Mouse (Mus musculus): ENCODE data around the gene Nfkbie. TPM values are rescaled to one million over a fixed set of nuclear protein-coding genes. Genes with fewer than 3 reads are reported as not detected.
A peak's percentile ranks its signal among the peaks of the same experiment; 100 is the strongest.

Nfkbie gene
- polyA plus RNA-seq, 1 experiment: 12.5 TPM

- Histone ChIP-seq H3K4me1 (ENCODE audit: control insufficient read depth, insufficient read depth, low read length) (peaks cover 43% of the 10 kb centered on the region), H3K27me3 (ENCODE audit: control insufficient read depth, insufficient read depth, low read length) (no peaks in the 10 kb centered on the region), H3K27ac (ENCODE audit: insufficient read depth, low read length) (peak overlapping the region; percentile 17; the same call in 1 of the 2 replicates), H3K4me3 (replicated peaks; ENCODE audit: insufficient read depth, low read depth, low read length) (no peak overlapping the region)
- WGBS: 7% methylated on average over 1 of the region's 1 CpGs
- DNase-seq: peak; percentile 46 to 62
- no peak for TF ChIP-seq POLR2A (IDR thresholded peaks at IDR 0.05; ENCODE audit: borderline replicate concordance, insufficient read depth, low read length)
- TF ChIP-seq CTCF (IDR thresholded peaks at IDR 0.05; ENCODE audit: borderline replicate concordance, insufficient read depth, low read depth, low read length): no peak
Measured at GRCm38 (mm10) chr17:45543115-45543514, 12.4 kb upstream of the Nfkbie start.

- 12% methylated on average over 24 of the region's 24 CpGs for WGBS
- Histone ChIP-seq H3K27ac (ENCODE audit: insufficient read depth, low read length) (peak overlapping the region; percentile 18), H3K4me1 (ENCODE audit: control insufficient read depth, insufficient read depth, low read length) (peaks cover 43% of the 10 kb centered on the region), H3K4me3 (replicated peaks; ENCODE audit: insufficient read depth, low read depth, low read length) (no peak overlapping the region), H3K27me3 (ENCODE audit: control insufficient read depth, insufficient read depth, low read length) (no peaks in the 10 kb centered on the region)
- DNase-seq: peak; percentile 65 to 72
- TF ChIP-seq POLR2A (IDR thresholded peaks at IDR 0.05; ENCODE audit: borderline replicate concordance, insufficient read depth, low read length) (no peak), CTCF (IDR thresholded peaks at IDR 0.05; ENCODE audit: borderline replicate concordance, insufficient read depth, low read depth, low read length) (no peak)
Measured at GRCm38 (mm10) chr17:45544001-45544872, 11.3 kb upstream of the Nfkbie start.

DNA sequence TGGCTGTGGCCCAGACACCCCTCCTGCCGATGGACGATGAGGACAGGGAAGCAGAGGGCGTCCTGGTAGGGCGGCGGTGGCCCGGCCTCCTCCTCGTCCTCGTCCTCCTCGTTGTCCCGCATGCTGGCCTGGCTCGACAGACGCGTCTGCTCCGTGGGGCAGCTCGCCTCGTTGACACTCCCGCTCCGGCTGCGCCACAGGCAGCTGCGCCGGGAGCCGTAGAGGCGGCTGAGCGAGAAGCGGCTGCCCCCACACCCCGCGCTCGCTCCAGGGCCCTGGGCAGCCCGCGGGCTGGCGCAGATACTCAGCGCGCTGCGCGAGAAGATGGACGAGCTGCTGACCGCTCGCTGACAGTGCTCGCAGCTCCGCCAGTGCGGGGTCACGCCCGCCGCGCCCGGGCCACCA lies 10.6 kb upstream of the Nfkbie start:
- H3K4me3 ChIP-seq (replicated peaks; ENCODE audit: insufficient read depth, low read depth, low read length): no peak overlapping the region
- DNase-seq: peak in 1 of 2 experiments; percentile 70
- peak overlapping the region; percentile 18 for H3K27ac ChIP-seq (ENCODE audit: insufficient read depth, low read length)
- TF ChIP-seq POLR2A (IDR thresholded peaks at IDR 0.05; ENCODE audit: borderline replicate concordance, insufficient read depth, low read length) (no peak), CTCF (IDR thresholded peaks at IDR 0.05; ENCODE audit: borderline replicate concordance, insufficient read depth, low read depth, low read length) (no peak)
- 8% methylated on average over 46 of the region's 46 CpGs for WGBS
- no peaks in the 10 kb centered on the region for H3K27me3 ChIP-seq (ENCODE audit: control insufficient read depth, insufficient read depth, low read length)
- H3K4me1 ChIP-seq (ENCODE audit: control insufficient read depth, insufficient read depth, low read length): peaks cover 39% of the 10 kb centered on the region

GRCm38 (mm10) chr17:45545278-45545961 lies 10.1 kb upstream of the Nfkbie start:
- DNase-seq: peak; percentile 66 to 83
- TF ChIP-seq POLR2A (IDR thresholded peaks at IDR 0.05; ENCODE audit: borderline replicate concordance, insufficient read depth, low read length) (no peak), CTCF (IDR thresholded peaks at IDR 0.05; ENCODE audit: borderline replicate concordance, insufficient read depth, low read depth, low read length) (no peak)
- Histone ChIP-seq H3K27ac (ENCODE audit: insufficient read depth, low read length) (peak overlapping the region; percentile 18), H3K4me1 (ENCODE audit: control insufficient read depth, insufficient read depth, low read length) (peaks cover 41% of the 10 kb centered on the region), H3K27me3 (ENCODE audit: control insufficient read depth, insufficient read depth, low read length) (no peaks in the 10 kb centered on the region), H3K4me3 (replicated peaks; ENCODE audit: insufficient read depth, low read depth, low read length) (no peak overlapping the region)
- WGBS: 22% methylated on average over 74 of the region's 74 CpGs

DNA sequence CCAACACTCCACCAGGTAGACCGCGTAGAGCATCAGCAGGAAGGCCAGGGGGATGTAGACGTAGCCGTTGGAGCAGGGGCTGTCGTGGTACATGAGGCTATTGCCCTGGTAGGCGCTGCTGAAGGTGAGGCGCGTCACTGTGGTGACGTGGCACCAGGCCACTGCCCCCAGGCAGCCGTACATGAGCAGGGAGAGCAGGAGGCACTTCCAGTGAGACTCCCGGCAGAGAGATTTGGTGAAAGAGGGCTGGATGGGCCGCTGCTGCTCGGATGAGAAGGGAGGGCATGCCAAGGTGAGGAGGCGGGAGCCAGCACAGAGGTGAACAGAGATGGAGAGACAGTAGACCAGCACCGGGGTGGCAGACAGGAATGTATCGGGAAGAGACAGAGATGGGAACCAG lies 8.6 kb upstream of the Nfkbie start:
- TF ChIP-seq CTCF (IDR thresholded peaks at IDR 0.05; ENCODE audit: borderline replicate concordance, insufficient read depth, low read depth, low read length): no peak
- TF ChIP-seq POLR2A (IDR thresholded peaks at IDR 0.05; ENCODE audit: borderline replicate concordance, insufficient read depth, low read length): peak; percentile 41; the same call in 1 of the 2 replicates

GRCm38 (mm10) chr17:45547461-45548190 lies 7.9 kb upstream of the Nfkbie start:
- DNase-seq: peak; percentile 69 to 78
- Histone ChIP-seq H3K4me1 (ENCODE audit: control insufficient read depth, insufficient read depth, low read length) (peaks cover 53% of the 10 kb centered on the region), H3K27me3 (ENCODE audit: control insufficient read depth, insufficient read depth, low read length) (no peaks in the 10 kb centered on the region), H3K4me3 (replicated peaks; ENCODE audit: insufficient read depth, low read depth, low read length) (peak overlapping the region; percentile 88), H3K27ac (ENCODE audit: insufficient read depth, low read length) (peak overlapping the region; percentile 26)
- TF ChIP-seq CTCF (IDR thresholded peaks at IDR 0.05; ENCODE audit: borderline replicate concordance, insufficient read depth, low read depth, low read length): peak; percentile 28; the same call in 1 of the 2 replicates
- TF ChIP-seq POLR2A (IDR thresholded peaks at IDR 0.05; ENCODE audit: borderline replicate concordance, insufficient read depth, low read length): 0 out of 2 replicates have a peak, but pooled peaks have one; percentile 11
- 12% methylated on average over 5 of the region's 5 CpGs for WGBS

More for the DNA sequence above, 8.6 kb upstream of the Nfkbie start:
- Histone ChIP-seq H3K4me1 (ENCODE audit: control insufficient read depth, insufficient read depth, low read length) (peaks cover 54% of the 10 kb centered on the region), H3K27ac (ENCODE audit: insufficient read depth, low read length) (peak overlapping the region; percentile 26), H3K4me3 (replicated peaks; ENCODE audit: insufficient read depth, low read depth, low read length) (peak overlapping the region; percentile 88), H3K27me3 (ENCODE audit: control insufficient read depth, insufficient read depth, low read length) (no peaks in the 10 kb centered on the region)
- WGBS: 9% methylated on average over 16 of the region's 16 CpGs
- peak; percentile 81 to 82 for DNase-seq
